Mouse (Mus musculus) forebrain, embryonic 10.5 days (tissue): ENCODE measurements around the gene Srgap2. TPM values are rescaled to one million over a fixed set of nuclear protein-coding genes. Genes with fewer than 3 reads are reported as not detected.

Experiments
- DNase-seq: peaks from one replicate; pipeline ENCODE4 v3.0.0-alpha.2; 2017; ENCODE audit warnings: low spot score; ENCODE audit errors: extremely low spot score
- H3K27ac ChIP-seq: fragments of 300-500 bp; sonication (generic); 2 replicates; pipeline ENCODE4 v1.5.1; 2016; ENCODE audit warnings: mild to moderate bottlenecking
- H3K27me3 ChIP-seq: fragments of 300-500 bp; sonication (generic); 2 replicates; pipeline ENCODE4 v1.6.1; 2016; ENCODE audit warnings: mild to moderate bottlenecking; ENCODE audit not compliant: poor library complexity, severe bottlenecking
- H3K36me3 ChIP-seq: fragments of 300-500 bp; sonication (generic); replicated peaks from 2 replicates; pipeline ENCODE4 v1.6.1; 2016; ENCODE audit warnings: mild to moderate bottlenecking, moderate library complexity
- H3K4me1 ChIP-seq: fragments of 300-500 bp; sonication (generic); 2 replicates; pipeline ENCODE4 v1.6.1; 2016
- H3K4me3 ChIP-seq: fragments of 300-500 bp; sonication (generic); 2 replicates; pipeline ENCODE4 v1.5.1; 2016; ENCODE audit warnings: mild to moderate bottlenecking, moderate library complexity
- H3K9me3 ChIP-seq: fragments of 300-500 bp; sonication (generic); 2 replicates; pipeline ENCODE4 v1.6.1; 2016; ENCODE audit warnings: mild to moderate bottlenecking, moderate library complexity
- WGBS: fragments of 180-500 bp; shearing (Covaris S2); methylation state at CpG from one replicate; pipeline ENCODE4 v1.1.7; 2016; 5-methylcytosine and 5-hydroxymethylcytosine counted together
- polyA plus RNA-seq: library from polyadenylated mRNA; unstranded; fragments of >200 nt; fragmentation: Nextera tagmentation; extraction: Ambion mirVana; gene quantifications from 2 replicates; pipeline ENCODE4 v1.2.1, GENCODE M21; 2016

Srgap2 gene
- polyA plus RNA-seq, 1 experiment from 2014 or later, result 19.1 TPM

DNA sequence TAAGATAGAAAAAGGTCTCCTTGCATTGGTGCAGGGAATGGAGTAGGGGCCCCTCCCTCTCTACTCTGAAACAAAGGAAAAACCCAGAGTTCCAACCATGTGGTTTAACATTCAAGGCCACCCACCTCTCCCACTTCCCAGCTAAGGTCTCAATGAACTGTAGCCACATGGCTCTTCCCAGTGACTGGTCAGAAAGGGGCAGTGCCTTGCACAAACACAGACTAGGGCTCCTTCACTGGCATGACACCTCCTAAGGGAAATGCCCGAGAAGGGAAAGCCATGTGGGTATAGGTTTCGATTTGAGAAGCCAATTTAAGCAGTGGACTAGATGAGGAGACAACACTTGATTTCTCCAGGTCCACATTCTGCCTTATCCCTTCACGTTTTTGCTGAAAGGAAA is 3.4 kb downstream of the Srgap2 start:
- Histone ChIP-seq H3K4me3 (peak overlapping the region; percentile 87), H3K36me3 (peaks cover 10% of the 10 kb centered on the region), H3K27ac (no peak overlapping the region), H3K9me3 (no peaks in the 10 kb centered on the region), H3K27me3 (no peaks in the 10 kb centered on the region), H3K4me1 (peaks cover 55% of the 10 kb centered on the region)
- 54% methylated on average over 3 of the region's 3 CpGs for WGBS
- no peak for DNase-seq

DNA sequence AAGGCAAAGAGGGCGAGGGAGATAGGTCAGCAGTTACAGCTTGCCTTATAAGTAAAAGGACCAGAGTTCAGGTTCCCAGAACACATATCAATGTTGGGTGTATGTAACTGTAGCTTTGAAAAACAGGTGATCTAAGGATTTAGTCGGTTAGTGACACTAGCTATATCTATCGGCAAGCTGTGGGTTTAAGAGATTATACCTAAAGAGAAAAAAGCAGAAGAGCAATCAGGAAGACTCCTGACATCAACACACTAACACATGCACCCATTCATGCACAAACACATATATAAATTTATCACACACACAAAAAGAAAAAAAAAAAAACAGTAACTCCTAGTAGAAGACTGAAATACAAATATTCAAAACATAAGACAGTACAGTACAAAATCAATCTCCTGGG is 10.6 kb downstream of the Srgap2 start:
- no peak for DNase-seq
- Histone ChIP-seq H3K36me3 (peaks cover 4% of the 10 kb centered on the region; the same call in 1 of the 2 replicates), H3K4me1 (peaks cover 7% of the 10 kb centered on the region), H3K4me3 (no peak overlapping the region), H3K9me3 (no peaks in the 10 kb centered on the region), H3K27me3 (no peaks in the 10 kb centered on the region), H3K27ac (no peak overlapping the region)
- 93% methylated on average over 3 of the region's 3 CpGs for WGBS

DNA sequence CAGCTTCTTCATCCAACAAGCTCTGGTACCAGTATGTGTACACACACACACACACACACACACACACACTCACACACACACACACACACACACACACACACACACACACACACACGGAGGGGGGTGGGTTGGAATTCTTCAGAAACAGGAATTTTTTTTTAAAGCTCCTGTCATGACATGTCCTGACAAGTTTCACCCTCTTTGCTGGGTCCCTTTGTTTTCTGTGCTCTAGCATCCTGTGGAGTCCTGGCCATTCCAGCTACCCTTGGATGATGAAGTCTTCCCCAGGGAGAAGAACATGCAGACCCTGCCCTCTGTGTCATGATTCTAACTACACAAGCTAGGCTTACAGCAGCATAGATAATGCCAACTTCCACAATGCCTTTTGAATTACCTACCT is 13.0 kb downstream of the Srgap2 start:
- WGBS, result 65% methylated on average over 1 of the region's 1 CpGs
- H3K36me3 ChIP-seq, result peaks cover 11% of the 10 kb centered on the region
- no peaks in the 10 kb centered on the region for H3K27me3 ChIP-seq
- no peak for DNase-seq
- H3K4me3 ChIP-seq, result no peak overlapping the region
- H3K27ac ChIP-seq, result no peak overlapping the region
- no peaks in the 10 kb centered on the region for H3K4me1 ChIP-seq
- H3K9me3 ChIP-seq, result no peaks in the 10 kb centered on the region

DNA sequence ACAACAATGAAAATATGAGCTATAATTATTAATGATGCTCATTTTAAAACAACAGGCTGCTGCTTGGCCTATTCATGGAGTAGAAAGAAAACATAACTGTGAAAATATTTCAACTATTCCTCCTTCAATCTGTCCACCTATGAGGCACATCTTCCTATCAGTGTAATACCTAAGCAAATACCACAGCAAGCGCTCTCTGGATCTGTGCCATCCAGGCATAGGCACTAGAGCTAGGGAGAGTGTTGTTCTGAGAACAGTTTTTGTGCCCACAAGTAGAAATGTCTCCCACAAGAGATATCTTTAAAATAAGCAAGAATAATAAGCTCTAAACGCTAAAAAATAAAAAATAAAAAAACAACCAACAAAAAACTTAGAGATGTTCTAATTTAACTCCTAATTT is 14.0 kb downstream of the Srgap2 start:
- Histone ChIP-seq H3K4me1 (no peaks in the 10 kb centered on the region), H3K27ac (no peak overlapping the region), H3K4me3 (no peak overlapping the region), H3K27me3 (no peaks in the 10 kb centered on the region), H3K36me3 (peaks cover 6% of the 10 kb centered on the region; the same call in 1 of the 2 replicates), H3K9me3 (no peaks in the 10 kb centered on the region)
- no peak for DNase-seq
- WGBS, result 94% methylated on average over 2 of the region's 2 CpGs

DNA sequence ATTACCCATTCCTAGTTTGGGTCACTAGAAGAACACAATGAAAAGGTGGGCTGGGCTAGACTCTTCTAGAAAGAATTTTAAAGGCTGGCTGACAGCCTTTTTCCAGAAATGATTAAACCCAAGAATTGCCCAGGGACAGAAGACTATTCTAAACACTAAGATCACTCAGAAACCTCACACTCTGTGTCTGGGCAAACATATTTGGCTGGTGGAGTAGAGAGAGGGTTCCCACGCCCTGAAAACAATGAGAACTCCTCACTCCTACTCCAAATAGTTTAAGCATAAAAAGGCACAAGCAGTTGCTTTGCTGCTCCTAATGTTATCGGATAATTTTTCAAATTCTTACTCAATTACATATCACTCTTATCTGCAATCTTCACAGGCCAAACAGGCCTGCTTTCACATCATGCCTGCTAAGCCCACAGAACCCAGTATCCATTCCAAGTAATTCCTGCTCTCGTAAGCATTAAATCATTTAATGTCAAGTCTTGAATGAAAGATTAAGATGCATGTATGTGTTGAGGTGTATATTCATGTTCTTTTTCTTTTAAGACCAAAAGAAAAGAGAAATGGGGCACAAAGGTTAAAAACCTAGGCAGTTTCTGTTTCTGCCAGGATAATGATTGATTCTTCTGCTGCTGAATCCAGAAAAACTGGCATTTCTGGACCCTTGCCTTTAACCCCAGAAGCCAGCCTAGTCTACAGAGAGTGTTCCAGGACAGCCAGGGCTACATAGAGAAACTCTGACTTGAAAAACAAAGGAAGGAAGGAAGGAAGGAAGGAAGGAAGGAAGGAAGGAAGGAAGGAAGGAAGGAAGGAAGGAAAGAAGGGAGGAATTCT is 15.3 kb downstream of the Srgap2 start:
- 85% methylated on average over 3 of the region's 3 CpGs for WGBS
- no peak overlapping the region for H3K27ac ChIP-seq
- H3K36me3 ChIP-seq, result peaks cover 6% of the 10 kb centered on the region; the same call in 1 of the 2 replicates
- DNase-seq, result no peak
- H3K27me3 ChIP-seq, result no peaks in the 10 kb centered on the region
- no peaks in the 10 kb centered on the region for H3K9me3 ChIP-seq
- no peaks in the 10 kb centered on the region for H3K4me1 ChIP-seq
- H3K4me3 ChIP-seq, result no peak overlapping the region

DNA sequence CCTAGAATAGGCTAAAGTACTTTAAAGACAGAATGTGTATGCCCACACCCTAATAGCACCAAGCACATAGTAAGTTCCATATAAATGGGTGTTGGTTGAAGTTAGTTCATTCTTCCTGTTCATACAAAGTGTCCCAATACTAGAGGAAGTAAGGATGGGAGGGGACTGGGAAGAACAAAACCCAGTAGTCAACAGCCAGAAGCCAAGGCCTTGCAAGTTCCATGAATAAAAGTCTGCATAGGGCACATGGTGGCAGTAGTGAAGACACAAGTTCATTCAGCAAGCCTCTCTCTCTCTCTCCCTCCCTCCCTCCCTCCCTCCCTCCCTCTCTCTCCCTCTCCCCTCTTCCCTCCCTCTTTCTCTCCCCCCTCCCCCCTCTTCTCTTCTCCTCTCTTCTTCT is 16.0 kb downstream of the Srgap2 start:
- Histone ChIP-seq H3K36me3 (peaks cover 6% of the 10 kb centered on the region; the same call in 1 of the 2 replicates), H3K4me1 (no peaks in the 10 kb centered on the region), H3K27ac (no peak overlapping the region), H3K9me3 (no peaks in the 10 kb centered on the region), H3K4me3 (no peak overlapping the region), H3K27me3 (no peaks in the 10 kb centered on the region)
- no peak for DNase-seq

DNA sequence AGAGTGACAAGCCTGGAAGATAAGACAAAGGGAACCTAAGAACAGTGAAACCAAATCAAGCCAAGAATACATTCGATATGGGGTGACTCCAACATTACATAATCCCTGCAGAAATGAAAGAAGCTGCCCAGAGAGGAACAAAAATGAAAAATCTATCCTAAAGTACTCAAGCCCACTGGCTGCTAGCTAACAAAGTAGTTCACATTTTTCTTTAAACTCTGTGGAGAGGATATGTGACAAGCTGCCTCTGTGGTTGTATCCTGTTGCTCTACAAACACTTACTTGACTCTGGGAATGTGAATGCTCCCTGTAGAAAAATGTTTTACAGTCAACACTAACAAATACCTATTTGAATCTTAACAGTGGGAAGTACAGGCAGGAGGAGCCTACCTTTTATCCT is 25.5 kb downstream of the Srgap2 start:
- H3K9me3 ChIP-seq, result no peaks in the 10 kb centered on the region
- no peak overlapping the region for H3K4me3 ChIP-seq
- no peak for DNase-seq
- no peaks in the 10 kb centered on the region for H3K4me1 ChIP-seq
- 90% methylated on average over 1 of the region's 1 CpGs for WGBS
- H3K36me3 ChIP-seq, result no peaks in the 10 kb centered on the region
- H3K27ac ChIP-seq, result no peak overlapping the region
- H3K27me3 ChIP-seq, result no peaks in the 10 kb centered on the region

DNA sequence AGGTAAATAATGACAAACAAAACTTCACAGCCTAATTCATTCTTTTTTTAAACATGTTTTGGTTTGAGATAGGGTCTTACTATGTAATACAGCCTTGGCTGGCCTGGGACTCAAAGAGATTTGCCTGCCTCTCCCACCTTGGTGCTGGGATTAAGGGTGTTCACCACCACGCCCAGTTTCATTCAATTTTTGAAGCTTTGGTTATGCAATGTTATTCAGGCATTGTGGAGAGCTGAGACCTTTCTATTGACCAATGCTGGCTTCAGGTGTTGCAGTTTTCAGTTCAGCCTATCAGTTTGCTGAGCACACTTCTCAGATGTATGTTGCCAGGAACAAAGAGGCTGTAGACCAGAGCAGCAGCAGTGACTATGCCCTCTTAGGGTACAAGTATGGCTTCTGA is 28.9 kb downstream of the Srgap2 start:
- no peaks in the 10 kb centered on the region for H3K27me3 ChIP-seq
- no peaks in the 10 kb centered on the region for H3K9me3 ChIP-seq
- H3K27ac ChIP-seq, result no peak overlapping the region
- peaks cover 5% of the 10 kb centered on the region; the same call in 1 of the 2 replicates for H3K4me1 ChIP-seq
- H3K4me3 ChIP-seq, result no peak overlapping the region
- DNase-seq, result no peak
- no peaks in the 10 kb centered on the region for H3K36me3 ChIP-seq
- 95% methylated on average over 1 of the region's 1 CpGs for WGBS

DNA sequence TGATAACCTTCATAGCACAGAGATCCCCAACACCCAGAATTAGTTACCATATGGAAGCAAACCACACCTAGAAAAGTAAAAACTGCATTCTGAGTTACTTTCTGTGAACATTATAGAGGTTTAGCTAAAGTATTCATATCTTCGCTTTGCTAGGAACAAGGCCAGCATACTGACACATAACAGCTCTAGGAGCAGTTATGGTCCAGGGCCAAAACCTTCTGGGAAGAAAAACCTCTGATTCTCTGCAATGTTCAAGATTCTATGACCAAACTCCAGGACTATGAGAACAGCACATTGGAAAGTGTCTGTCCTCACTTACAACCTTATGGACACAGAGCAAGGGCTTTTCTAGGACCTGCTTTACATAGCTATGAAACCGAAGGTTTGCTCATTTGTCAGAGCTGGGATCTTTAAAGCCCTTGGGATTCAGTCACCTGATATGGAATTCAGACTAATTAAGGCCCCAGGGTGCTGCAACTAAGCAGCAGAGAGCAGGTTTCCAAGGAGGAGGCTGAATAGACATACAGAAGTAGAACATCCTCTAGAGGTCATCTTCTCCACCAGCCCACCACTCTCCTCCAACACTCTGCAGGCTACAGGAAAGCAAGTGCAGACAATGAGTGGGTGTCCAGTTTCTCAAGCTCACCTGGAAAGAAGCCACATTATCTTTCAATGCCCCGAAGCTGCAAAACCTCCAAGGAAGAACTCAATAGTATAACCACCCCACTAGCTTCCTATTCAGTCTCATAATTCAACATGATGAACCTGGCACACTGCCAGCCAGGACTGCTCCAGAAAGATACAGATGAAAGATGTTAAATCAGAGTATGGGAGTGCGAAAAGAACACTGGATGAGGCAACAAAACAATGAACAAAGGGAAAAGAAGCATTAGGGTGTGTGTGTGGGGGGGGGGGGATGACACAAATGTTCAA is 32.9 kb downstream of the Srgap2 start:
- Histone ChIP-seq H3K36me3 (no peaks in the 10 kb centered on the region), H3K4me3 (no peak overlapping the region), H3K27ac (no peak overlapping the region), H3K4me1 (peaks cover 13% of the 10 kb centered on the region), H3K27me3 (no peaks in the 10 kb centered on the region), H3K9me3 (no peaks in the 10 kb centered on the region)
- 92% methylated on average over 4 of the region's 4 CpGs for WGBS
- DNase-seq, result no peak

DNA sequence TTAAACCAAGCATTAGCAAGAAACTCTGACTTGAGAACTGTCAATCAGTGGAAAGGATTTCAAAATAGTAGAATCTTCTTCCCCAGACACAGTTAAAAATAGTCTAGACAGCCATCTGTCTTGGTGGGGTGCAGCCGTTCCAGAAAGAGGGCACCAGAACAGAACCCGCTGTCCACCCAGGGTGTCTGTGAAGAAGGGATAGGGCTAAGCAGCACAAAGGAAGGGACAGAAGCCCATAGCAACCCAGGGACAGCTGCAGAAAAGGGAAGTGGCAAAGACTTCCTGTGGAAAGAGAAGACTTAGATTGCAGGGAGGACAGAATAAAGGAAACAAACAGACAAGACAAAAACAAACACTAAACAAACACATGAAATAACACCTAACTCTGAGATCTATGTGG is 34.8 kb downstream of the Srgap2 start:
- no peaks in the 10 kb centered on the region for H3K9me3 ChIP-seq
- H3K36me3 ChIP-seq, result no peaks in the 10 kb centered on the region
- no peaks in the 10 kb centered on the region for H3K27me3 ChIP-seq
- DNase-seq, result no peak
- WGBS, result 81% methylated on average over 2 of the region's 2 CpGs
- peaks cover 14% of the 10 kb centered on the region for H3K4me1 ChIP-seq
- no peak overlapping the region for H3K4me3 ChIP-seq
- H3K27ac ChIP-seq, result no peak overlapping the region

DNA sequence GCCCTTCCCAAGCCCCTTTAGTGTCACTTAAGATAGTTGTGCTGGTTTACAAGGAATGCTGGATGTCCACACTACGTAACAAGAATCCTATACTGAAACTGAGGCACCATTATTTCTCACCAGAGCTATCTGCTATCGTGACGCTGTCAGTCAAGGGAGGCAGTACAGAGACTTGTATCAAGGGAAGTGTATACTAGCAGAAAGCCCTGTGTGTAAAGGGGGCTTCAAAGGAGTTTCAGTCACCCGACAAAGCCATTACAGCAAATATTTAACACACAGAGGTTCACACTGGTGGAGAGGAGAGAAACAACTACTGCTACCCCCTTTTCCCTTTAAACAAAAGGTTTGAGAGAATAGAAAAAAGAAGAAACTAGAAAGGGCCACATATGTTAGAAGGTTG is 35.6 kb downstream of the Srgap2 start:
- no peaks in the 10 kb centered on the region for H3K9me3 ChIP-seq
- H3K4me3 ChIP-seq, result no peak overlapping the region
- no peak overlapping the region for H3K27ac ChIP-seq
- no peak for DNase-seq
- no peaks in the 10 kb centered on the region for H3K36me3 ChIP-seq
- H3K27me3 ChIP-seq, result no peaks in the 10 kb centered on the region
- 75% methylated on average over 4 of the region's 4 CpGs for WGBS
- peaks cover 20% of the 10 kb centered on the region for H3K4me1 ChIP-seq

DNA sequence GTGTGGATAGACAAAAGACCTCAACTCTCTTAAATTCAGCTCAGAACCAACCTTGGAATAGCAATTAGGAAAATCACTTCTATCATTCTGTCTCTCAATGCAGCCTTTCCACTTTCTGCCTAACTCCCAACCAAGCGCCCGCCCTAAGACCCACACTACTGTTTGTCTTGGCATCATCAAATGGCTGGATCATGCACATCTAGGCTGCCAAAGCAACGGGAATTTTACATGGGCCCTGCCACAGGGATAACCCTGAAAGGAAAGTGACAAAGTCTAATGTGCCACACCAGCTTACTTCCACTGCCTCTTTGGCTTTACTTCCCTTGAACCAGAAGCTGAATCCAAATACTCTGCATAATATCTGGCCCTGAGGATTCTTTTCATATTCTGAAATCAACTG is 37.8 kb downstream of the Srgap2 start:
- H3K27ac ChIP-seq, result no peak overlapping the region
- no peaks in the 10 kb centered on the region for H3K27me3 ChIP-seq
- no peak overlapping the region for H3K4me3 ChIP-seq
- no peak for DNase-seq
- H3K9me3 ChIP-seq, result no peaks in the 10 kb centered on the region
- no peaks in the 10 kb centered on the region for H3K36me3 ChIP-seq
- WGBS, result 95% methylated on average over 3 of the region's 3 CpGs
- H3K4me1 ChIP-seq, result peaks cover 23% of the 10 kb centered on the region
